9 mouse cellular contexts compared by ENCODE assay signal in genomic region chr11:35231361-35232090, GRCm38 (mm10).
DNase-seq lines count a peak whose midpoint lies in the region; ATAC-seq and TF ChIP-seq lines count a peak whose summit lies in the region.
"Had no signal": no experiment of that assay in that cellular context is flagged by ENCODE, and none has a peak within 500 bp of the region (broad histone marks: within the 10 kb centered on the region; RNA-seq: fewer than 3 reads in every experiment).

No protein-coding gene starts in this region.

- no peak for TF ChIP-seq POLR2A in kidney, adult 2 months (IDR thresholded peaks at IDR 0.05; ENCODE audit: low read depth, low read length)

- no peak for ATAC-seq in kidney, embryonic 14.5 days (ENCODE audit: low FRiP score, low TSS enrichment)
- ATAC-seq in midbrain, embryonic 15.5 days (replicated peaks) = no peak
- ATAC-seq: forebrain, embryonic 16.5 days had no signal

- H3K27me3 ChIP-seq in kidney, embryonic 14.5 days (ENCODE audit: control insufficient read depth, insufficient read depth, low read length) = no peaks in the 10 kb centered on the region
- no peaks in the 10 kb centered on the region for H3K27me3 ChIP-seq in kidney, adult 2 months (replicated peaks; ENCODE audit: control insufficient read depth, insufficient read depth, low read length)
- no peaks in the 10 kb centered on the region for H3K27me3 ChIP-seq in midbrain, embryonic 15.5 days (replicated peaks)

- no peak overlapping the region for H3K27ac ChIP-seq in kidney, embryonic 14.5 days (ENCODE audit: low read depth, low read length)
- H3K27ac ChIP-seq in kidney, adult 2 months (ENCODE audit: insufficient read depth, low read depth, low read length) = peak overlapping the region; percentile 42
- no peak overlapping the region for H3K27ac ChIP-seq in midbrain, embryonic 15.5 days

- WGBS in kidney, embryonic 14.5 days = 79% methylated on average over 10 of the region's 10 CpGs
- 45% methylated on average over 10 of the region's 10 CpGs for WGBS in kidney, adult 2 months
- WGBS in midbrain, embryonic 15.5 days = 83% methylated on average over 10 of the region's 10 CpGs

- TF ChIP-seq CTCF in kidney, adult 2 months (conservative IDR thresholded peaks at IDR 0.05; ENCODE audit: insufficient read depth, insufficient read length, low read depth, low read length) = no peak

- H3K4me2 ChIP-seq in kidney, embryonic 14.5 days (replicated peaks; ENCODE audit: low read depth, low read length) = no peak overlapping the region
- H3K4me2 ChIP-seq in midbrain, embryonic 15.5 days = no peak overlapping the region

- H3K9me3 ChIP-seq in kidney, embryonic 14.5 days (ENCODE audit: control insufficient read depth, low read length) = no peaks in the 10 kb centered on the region
- no peaks in the 10 kb centered on the region for H3K9me3 ChIP-seq in midbrain, embryonic 15.5 days

- no peak overlapping the region for H3K4me3 ChIP-seq in kidney, embryonic 14.5 days (ENCODE audit: low read length)
- no peak overlapping the region for H3K4me3 ChIP-seq in kidney, adult 2 months (ENCODE audit: insufficient read depth, low read depth, low read length)
- H3K4me3 ChIP-seq in midbrain, embryonic 15.5 days = no peak overlapping the region

- no peak overlapping the region for H3K9ac ChIP-seq in kidney, embryonic 14.5 days (ENCODE audit: low read depth, low read length)
- no peak overlapping the region for H3K9ac ChIP-seq in midbrain, embryonic 15.5 days

- H3K36me3 ChIP-seq in kidney, embryonic 14.5 days (ENCODE audit: control insufficient read depth, insufficient read depth, low read length) = no peaks in the 10 kb centered on the region
- no peaks in the 10 kb centered on the region for H3K36me3 ChIP-seq in kidney, adult 2 months (ENCODE audit: control insufficient read depth, insufficient read depth, low read length)
- no peaks in the 10 kb centered on the region for H3K36me3 ChIP-seq in midbrain, embryonic 15.5 days (replicated peaks)

- DNase-seq in kidney, adult 11 months = peak; percentile 49
- peak; percentile 35 for DNase-seq in adrenal gland, postnatal 25 days
- peak; percentile 19 for DNase-seq in gastrocnemius, postnatal 10 days
- DNase-seq in kidney, adult 2 months = peak; percentile 81
- no peak for DNase-seq in layer of hippocampus, adult 11-12 months (ENCODE audit: low spot score)
- DNase-seq in frontal cortex, postnatal 14 days (ENCODE audit: low spot score in 2 of 2) = no peak

- no peaks in the 10 kb centered on the region for H3K4me1 ChIP-seq in kidney, embryonic 14.5 days (ENCODE audit: control insufficient read depth, insufficient read depth, low read length)
- peaks cover 12% of the 10 kb centered on the region for H3K4me1 ChIP-seq in kidney, adult 2 months (ENCODE audit: control insufficient read depth, insufficient read depth, low read length)
- H3K4me1 ChIP-seq in midbrain, embryonic 15.5 days = no peaks in the 10 kb centered on the region

Comparison
In these comparisons a context has a peak if more than half of its experiments do, and no peak if none do; other contexts are left out.
1. DNase-seq: peak in kidney, adult 11 months (single experiment), adrenal gland, postnatal 25 days (single experiment), gastrocnemius, postnatal 10 days (single experiment) and kidney, adult 2 months (single experiment); none in layer of hippocampus, adult 11-12 months (single experiment) and frontal cortex, postnatal 14 days (0 of 2).